Mouse (Mus musculus) spleen, embryonic (tissue): ENCODE data around the gene Thoc6.

Experiments
- CTCF ChIA-PET: fragments of 350-600 bp; sonication (Branson Sonifier 250); formaldehyde crosslinking; loops from one replicate; lab custom pipeline; 2022; lab: Charles Lee

The Thoc6 gene

DNA sequence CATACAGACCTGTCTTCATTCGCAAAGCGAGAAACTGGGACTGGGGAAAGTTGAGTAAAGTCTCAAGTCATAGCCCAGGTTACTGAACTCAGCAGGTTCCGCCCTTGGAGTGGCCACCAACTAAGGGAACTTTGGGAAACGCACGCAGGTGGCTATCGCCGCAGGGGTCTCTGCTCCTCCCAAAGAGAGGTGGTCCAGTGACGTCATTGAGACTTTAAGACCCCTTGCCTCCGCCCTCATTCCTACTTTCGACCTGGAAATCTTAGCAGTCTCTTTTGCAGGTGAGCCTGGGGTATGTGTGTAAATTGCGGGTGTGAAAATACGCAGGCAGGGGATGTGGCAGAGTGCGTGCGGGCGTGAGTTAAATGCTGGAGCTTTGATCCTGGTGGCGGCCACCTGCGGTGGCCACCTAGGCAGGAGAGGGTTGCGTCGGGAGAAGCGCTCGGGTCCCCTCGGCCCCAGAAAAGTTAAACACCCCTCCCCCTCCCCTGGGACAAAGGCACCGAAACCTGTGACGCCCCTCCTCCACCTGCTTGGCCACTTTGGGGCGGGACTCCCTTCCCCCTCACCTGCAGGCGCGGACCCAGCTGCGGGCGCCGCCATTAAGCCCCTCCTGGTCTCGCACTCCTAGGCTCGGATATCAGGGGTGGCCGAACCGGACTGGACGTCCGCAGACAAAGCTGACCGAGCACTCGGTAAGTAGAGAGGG, 5.6 kb upstream of the Thoc6 start, which contains the start of gene Cldn6:
TSS of gene Cldn6 (plus strand) at position 123 of the 709 bp plus-strand sequence.
- CTCF ChIA-PET = no interaction called here

- CTCF ChIA-PET = no interaction called here
Observed at GRCm38 (mm10) chr17:23677236-23677679, 3.6 kb upstream of the Thoc6 start, which contains the start of gene Tnfrsf12a. Gene Tnfrsf12a, minus strand, starts transcription at chr17:23677468.

DNA sequence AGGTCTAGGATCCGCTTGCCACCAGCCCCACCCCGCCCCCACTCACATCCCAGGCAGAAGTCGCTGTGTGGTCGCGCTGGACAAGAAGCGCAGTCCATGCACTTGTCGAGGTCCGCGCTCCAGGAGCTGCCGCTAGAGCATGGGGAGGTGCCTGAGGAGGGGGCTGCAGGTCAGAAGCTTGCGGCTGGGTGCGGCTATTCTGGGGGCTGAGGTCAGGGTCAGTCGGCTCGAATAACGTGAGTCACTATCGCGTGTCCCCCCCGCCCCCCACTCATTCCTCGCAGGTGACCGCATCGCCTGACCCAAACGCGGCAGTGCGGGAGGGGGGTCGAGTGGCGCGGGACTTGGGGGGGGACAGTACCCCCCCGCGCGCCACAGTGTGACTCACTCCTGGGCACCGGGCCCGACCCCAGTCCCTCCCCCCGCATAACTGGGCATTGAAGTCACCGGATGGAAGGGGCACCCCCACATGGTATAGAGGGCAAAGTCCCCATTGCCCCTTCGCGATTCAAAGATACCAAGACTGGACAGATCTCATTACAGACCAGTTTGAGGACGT, 2.9 kb upstream of the Thoc6 start:
- CTCF ChIA-PET = no interaction called here

DNA sequence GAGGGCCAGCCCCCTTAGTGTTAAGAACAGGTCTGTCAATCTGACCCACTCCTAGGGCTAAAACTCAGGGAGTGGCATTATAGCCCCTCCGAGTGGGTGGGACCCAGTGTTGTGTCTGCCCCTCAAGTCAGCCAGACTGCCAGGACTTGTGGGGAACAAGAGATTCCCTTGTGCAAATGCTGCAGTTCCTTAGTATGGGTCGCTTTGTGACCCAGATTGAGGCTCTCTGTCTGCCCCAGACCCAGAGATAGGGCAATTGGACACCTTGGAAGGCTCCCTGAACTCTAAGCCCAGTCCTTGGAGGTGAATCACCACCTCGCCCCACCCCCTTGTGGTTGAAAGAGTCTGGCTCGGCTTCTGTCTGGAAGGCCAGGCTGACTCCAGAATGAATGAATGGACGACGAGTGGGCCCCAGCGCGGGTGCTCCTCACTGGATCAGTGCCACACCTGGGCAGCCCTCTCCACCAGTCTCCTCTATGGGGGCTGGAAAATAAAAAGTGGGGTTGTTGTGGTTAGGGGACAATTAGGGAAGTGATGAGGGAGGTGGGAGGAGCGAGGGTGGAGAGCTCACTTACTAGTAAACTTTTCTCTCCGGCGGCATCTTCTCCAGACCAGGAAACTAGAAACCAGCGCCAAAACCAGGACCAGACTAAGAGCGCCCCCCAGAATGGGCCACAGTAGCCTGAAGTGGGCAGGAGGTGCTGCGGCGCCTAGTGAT, 2.0 kb upstream of the Thoc6 start:
- CTCF ChIA-PET = no interaction called here

- CTCF ChIA-PET = no interaction called here
Observed at GRCm38 (mm10) chr17:23675127-23675526, 1.4 kb upstream of the Thoc6 start.

DNA sequence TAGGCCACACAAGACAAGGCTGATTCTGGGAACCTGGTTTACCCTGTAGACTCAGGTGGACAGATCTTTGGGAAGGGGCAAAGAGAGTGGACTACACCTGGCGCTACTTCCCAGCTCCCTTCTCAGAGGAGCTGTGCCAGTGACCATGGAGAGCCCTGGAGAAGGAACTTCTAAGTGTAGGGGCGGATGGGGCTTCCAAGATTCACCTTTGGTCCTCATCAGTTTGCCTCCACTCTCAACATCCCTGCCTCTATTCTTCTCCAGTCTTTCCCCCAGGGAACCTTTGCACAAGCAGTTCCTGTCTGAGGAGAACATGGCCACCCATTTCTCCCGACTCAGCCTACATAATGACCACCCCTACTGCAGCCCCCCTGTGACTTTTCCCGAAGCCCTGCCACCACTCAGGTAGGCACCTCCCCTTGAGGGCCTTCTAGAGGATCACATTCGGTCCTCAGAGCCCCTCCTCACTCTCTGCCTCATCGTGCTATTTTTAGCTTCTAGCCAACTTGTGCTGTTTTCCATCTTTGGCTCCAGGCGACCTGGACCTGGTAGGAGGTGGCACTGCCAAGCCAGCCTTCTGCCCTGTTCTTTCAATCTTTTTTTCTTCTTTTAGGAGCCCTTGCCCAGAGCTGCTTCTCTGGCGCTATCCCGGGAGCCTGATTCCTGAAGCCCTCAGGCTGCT, 730 bp upstream of the Thoc6 start:
- CTCF ChIA-PET = no interaction called here

- CTCF ChIA-PET = interaction anchor here (0.6 to 0.7 kb wide), 2 partner anchors 33 to 1806 kb away, joined by 7 to 9 read pairs; no protein-coding TSS in a partner anchor
Observed at GRCm38 (mm10) chr17:23672761-23673160, 921 bp downstream of the Thoc6 start.

GRCm38 (mm10) chr17:23671519-23671918, 2.2 kb downstream of the Thoc6 start:
- CTCF ChIA-PET = no interaction called here

GRCm38 (mm10) chr17:23670516-23671074, 3.1 kb downstream of the Thoc6 start:
- CTCF ChIA-PET = interaction anchor here (0.6 kb wide), 1 partner anchor 9 kb away, joined by 4 read pairs; no protein-coding TSS in a partner anchor

GRCm38 (mm10) chr17:23665511-23665910, 8.2 kb downstream of the Thoc6 start:
- CTCF ChIA-PET = no interaction called here

DNA sequence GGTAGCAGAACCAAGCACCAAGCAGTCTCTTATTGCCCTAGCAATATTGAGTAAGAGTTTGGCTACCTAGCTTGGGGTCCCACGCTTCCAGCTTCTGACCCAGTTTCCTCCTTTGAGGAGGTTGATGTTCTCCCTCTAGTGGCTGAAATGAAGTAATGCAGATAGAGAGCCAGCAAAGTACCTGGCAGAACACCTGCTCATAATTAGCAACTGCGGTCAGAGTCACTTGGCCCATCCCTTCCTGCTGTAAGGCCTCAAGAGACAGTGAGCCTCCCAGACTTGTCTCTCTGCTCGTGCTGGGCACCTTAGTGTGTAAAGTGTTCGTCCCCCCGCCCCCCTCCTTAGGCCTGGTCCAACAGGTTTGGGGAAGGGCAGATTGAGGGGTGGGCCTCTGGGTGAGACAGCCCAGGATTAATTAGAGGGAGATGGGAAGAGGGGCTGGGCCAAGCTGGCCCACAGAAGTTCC, 9.1 kb downstream of the Thoc6 start:
- CTCF ChIA-PET = interaction anchor here (0.6 to 0.7 kb wide), 2 partner anchors 64 to 68 kb away, joined by 3 read pairs; no protein-coding TSS in a partner anchor

- CTCF ChIA-PET = interaction anchor here (0.5 to 1.4 kb wide), 4 partner anchors 9 to 164 kb away, joined by 3 to 7 read pairs (median 4); no protein-coding TSS in a partner anchor
Observed at GRCm38 (mm10) chr17:23661526-23661925, 12.2 kb downstream of the Thoc6 start.

GRCm38 (mm10) chr17:23660876-23661200, 12.8 kb downstream of the Thoc6 start:
- CTCF ChIA-PET = interaction anchor here (0.6 to 1.4 kb wide), 3 partner anchors 8 to 165 kb away, joined by 3 to 7 read pairs (median 5); no protein-coding TSS in a partner anchor

DNA sequence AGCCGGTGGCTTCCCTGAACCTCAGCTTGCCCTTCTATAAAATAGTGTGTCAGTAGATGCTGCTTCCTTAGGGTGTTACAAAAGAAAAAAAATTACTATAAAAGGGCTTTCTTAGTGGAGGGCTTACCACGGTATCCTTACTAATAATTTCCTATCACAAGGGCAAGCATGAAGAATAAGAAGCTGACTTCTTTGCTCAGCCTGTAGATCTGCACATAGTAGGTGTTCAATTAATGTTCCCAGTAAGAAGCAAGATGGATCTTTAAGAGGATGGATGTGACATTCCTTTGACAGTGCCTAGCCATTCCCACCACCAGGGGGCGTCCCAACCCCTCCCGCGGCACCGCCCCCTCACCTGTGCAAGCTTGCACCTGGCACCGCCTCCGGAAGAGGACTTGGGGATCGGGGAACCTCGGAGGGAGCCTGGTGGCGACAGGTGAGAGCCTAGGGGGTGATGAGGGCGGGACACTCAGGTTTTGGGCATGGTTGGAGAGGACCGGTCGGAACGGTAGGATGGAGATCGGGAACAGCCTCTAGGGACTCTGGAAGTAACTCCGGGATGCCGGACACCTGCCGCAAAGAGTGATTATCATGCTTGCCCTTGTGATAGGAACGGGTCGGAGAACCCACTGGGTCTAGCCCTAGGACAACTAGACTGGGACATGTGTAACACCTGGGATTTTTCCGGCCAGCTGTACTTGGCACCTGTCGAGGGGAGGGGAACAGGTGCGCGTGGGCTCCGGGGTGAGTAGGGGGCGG, 13.4 kb downstream of the Thoc6 start, which contains the start of gene Bicdl2:
TSS of gene Bicdl2 (plus strand) at position 390 of the 759 bp plus-strand sequence.
- CTCF ChIA-PET = interaction anchor here (0.9 to 1.4 kb wide), 2 partner anchors 9 to 40 kb away, joined by 3 to 5 read pairs; no protein-coding TSS in a partner anchor

- CTCF ChIA-PET = interaction anchor here (0.7 kb wide), 4 partner anchors 9 to 449 kb away, joined by 4 to 13 read pairs (median 6); no protein-coding TSS in a partner anchor
Observed at GRCm38 (mm10) chr17:23658450-23658849, 15.2 kb downstream of the Thoc6 start.

DNA sequence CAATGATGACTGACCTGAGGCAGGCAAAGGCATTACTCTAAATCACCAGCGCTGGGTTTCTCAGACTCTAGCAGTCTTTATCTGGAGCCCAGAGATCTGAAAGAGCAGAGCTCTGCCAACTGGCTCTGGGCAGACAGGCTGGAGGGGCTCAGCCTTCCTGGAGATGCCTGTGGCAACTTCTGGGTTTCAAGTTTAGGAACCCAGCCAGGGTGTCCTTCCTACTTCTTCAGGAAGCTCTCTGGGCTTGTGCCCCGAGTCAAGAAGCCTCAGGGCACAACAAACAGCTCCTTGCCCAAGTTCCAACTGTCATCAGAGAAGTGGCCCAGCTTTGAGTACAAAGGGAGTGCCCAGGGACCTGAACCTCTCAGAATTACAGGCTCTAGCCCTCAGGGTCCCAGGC, 19.3 kb downstream of the Thoc6 start:
- CTCF ChIA-PET = no interaction called here

GRCm38 (mm10) chr17:23654001-23654400, 19.7 kb downstream of the Thoc6 start:
- CTCF ChIA-PET = no interaction called here

- CTCF ChIA-PET = no interaction called here
Observed at GRCm38 (mm10) chr17:23653324-23653723, 20.4 kb downstream of the Thoc6 start.

GRCm38 (mm10) chr17:23651363-23651762, 22.3 kb downstream of the Thoc6 start:
- CTCF ChIA-PET = no interaction called here

- CTCF ChIA-PET = no interaction called here
Observed at GRCm38 (mm10) chr17:23645894-23646293, 27.8 kb downstream of the Thoc6 start.
